Mouse (Mus musculus) T-helper 17 cell (primary cell): ENCODE measurements around the gene Tab1.

Experiments used
- in situ Hi-C, 2 experiments: fragments of 300-600 bp; cut with MboI, MseI; formaldehyde crosslinking; loops; 1 replicate in 1 of 2; 2 replicates in 1 of 2; pipeline ENCODE4 v1.15.1; 2025; ENCODE audit warnings: high pct_unique_total_duplicates in 2 of 2

Tab1 gene

DNA sequence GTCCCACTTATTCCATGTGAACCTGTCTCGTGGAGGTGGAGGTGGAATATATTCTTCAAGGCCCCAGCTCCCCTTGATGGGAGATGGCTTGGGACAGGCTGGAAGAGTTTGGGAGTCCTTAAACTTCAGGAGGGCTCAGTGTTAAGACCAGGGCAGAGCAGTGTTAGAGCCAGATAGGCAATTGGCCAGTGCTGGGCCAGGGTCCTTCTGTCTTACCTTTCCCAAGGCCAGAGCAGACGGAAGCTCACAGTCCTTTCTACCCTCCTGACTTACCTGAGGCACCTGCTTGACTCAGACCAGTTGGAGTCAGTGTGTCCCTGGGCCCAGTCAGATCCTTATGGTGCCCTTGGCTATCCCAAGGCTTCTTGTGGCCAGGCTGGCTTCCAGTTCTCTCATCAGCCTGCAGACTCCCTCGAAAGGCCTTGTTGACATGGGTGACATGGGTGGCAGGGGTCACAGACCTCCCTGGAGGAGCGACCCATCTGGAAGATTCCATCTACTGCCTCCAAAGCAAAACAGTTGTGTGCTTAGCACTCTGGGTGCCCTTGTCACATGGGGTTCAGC, 29.6 kb downstream of the Tab1 start:
- in situ Hi-C loops, result no loop called here

DNA sequence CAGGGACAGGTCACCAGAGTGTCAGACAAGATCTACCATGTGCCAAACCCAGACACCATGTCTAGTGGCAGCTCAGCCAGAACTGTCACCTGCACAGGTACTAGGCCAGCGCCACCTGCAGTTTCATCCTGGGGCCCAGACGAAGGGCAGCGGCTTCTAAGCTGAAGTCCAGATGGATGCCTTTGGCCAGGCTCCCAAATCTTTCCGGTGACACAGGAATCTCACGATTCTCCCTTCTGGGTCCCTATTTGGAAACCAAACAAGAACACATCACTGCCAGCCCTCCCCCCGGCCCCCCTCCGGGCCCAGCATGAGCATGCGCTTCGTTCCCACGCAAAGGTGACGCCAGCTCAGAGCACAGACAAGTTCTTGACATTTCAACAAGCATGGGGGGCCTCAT, 30.3 kb downstream of the Tab1 start:
- in situ Hi-C loops, result no loop called here

DNA sequence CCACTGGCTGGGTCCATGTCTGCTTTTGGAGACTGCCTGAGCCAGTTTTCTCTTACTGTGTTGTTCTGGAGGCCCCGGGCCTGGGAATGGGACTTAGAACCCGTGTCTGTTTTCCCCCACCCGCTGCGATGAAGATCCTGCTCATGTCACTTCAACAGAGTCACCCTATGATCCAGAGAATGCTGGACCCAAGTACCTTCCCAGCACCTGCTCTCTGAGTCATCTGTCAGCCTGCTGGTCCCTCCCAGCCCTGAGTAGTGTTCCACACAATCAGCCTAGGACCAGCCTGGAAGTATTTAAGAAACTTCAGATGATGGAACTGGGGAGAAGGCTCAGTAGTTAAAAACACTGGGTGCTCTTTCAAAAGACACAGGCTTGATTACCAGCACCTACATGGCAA, 30.8 kb downstream of the Tab1 start:
- in situ Hi-C loops, result no loop called here

DNA sequence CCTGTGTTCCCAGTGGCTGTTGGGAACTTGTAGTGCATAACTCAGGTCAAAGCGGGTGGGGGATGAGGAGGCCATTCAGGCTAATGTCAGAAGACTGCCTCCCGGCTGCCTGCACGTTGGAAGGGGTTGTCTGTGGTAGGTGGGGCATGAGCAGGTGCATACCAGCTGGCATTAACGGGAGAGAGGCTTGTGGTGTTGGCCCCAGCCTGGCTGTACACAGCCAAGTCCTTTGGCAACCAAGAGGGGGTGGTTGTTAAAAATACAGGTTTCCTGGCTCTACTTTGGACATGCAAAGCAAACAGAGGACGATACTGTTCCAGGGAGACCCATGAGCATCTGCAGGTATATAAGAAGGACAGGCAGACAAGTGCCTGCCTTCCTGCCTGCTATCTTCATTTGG, 32.5 kb downstream of the Tab1 start:
- in situ Hi-C loops, result no loop called here

DNA sequence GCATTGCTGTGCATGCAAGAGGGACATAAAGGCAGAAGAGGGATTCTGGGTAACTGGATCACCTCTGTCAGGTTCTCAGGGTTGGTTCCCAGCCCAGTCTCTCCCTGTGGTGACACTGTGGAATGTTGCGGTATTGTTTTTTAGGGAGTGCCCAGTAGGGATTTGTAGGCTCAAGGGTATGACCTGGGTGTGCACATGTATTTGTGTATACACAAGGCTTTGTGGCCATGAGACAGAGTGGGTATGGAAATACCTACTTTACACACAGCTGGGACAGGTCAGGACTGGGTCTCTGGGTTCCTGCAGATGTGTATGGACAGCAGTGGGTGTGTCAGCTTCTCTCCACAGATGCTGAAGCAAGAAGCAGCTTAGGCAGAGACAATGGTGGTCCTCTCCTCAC, 36.6 kb downstream of the Tab1 start:
- in situ Hi-C loops, result no loop called here

DNA sequence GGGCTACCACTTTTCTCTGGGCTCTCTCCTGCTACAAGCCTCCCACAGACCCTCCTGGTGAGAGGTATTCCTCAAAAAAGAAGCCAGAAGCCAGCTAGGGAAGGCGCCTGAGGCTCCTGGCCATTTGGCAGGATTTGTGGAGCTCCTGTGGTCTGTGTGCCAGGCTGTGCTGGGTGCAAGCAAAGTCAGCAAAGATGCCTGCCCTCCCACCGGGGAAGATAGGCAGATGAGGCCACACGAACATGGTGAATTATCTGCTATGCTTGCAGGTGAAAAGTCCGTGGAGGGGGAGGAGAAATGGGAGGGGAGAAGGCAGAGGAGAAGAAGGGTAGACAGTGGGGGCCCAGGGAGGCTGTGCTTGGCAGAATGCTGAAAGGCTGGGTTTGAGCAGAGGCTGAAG, 37.4 kb downstream of the Tab1 start:
- in situ Hi-C loops, result no loop called here

DNA sequence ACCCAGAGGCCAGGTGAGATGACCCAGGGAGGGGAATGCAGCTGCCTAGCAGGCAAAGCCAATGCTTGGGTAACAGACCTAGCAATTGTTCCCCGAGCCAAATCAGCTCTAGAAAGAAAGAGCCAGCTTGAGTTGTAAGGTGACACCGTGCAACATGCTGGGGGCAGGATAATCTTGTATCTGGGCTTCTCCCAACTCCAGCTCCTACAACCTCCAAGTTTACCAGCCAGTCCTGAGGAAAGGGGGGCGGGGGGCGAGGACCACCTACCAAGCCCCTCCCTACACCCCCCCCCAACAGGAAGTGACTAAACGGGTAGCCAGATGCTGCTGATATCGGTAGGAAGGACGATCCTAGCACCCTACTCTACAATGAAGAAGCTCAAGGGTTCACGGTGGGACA, 38.4 kb downstream of the Tab1 start:
- in situ Hi-C loops, result no loop called here

DNA sequence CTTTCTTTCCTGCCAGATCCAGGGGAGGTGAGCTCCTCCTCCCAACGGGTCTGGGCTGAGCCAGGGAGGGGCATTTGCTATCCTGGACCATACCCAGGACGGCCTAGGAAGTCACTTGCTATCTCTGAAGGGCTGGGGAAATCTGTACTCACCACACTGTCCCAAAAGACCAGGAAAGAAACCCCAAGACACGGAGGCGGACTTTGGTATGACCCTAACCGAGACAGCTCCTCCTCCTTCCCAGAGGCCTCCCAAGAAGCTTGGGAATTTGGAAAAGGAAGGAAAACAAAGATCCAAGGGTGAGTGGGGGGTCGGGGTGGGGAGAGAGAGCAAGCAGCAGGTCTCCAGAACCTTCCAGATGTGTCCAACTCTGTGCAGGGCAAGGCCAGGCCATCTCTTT, 38.9 kb downstream of the Tab1 start:
- in situ Hi-C loops, result no loop called here

DNA sequence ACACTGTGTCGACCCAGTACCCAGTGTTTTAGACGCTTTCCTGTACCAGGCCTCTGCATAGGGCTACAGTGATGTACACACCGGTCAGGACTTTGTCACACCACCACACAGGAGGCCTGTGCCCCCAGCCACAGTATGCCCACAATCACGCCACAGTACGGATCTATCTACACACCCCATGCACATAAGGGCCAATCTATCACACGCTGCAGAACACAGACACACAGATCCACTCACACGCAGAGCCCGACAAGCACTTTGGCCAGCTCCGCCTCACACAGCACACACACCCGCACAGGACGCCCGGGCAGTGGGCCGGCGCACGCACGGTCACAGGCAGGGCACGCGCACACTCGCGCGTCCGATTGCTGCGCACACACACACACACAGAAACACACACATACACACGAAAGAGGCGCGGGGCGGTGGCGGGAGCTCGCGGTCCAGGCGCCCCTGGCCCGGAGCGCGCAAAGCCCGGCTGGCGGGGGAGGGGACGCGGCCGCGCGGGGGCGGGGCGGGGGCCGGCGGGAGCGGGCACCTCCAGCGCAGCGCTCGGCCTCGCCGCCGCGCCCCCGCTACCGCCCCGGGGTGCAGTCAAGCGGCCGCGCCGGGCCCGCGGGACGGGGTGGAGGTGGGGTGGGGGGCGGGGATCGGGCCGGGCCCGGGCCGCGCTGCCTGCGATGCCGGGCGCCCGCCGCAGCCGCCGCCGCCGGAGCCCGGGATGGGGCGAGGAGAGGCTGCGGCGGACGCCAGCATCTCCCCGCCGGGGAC, 40.3 kb downstream of the Tab1 start, which contains the start of gene Mgat3:
Mgat3 (plus strand) TSS at position 721 of the 771 bp plus-strand sequence.
- in situ Hi-C loops, result no loop called here

DNA sequence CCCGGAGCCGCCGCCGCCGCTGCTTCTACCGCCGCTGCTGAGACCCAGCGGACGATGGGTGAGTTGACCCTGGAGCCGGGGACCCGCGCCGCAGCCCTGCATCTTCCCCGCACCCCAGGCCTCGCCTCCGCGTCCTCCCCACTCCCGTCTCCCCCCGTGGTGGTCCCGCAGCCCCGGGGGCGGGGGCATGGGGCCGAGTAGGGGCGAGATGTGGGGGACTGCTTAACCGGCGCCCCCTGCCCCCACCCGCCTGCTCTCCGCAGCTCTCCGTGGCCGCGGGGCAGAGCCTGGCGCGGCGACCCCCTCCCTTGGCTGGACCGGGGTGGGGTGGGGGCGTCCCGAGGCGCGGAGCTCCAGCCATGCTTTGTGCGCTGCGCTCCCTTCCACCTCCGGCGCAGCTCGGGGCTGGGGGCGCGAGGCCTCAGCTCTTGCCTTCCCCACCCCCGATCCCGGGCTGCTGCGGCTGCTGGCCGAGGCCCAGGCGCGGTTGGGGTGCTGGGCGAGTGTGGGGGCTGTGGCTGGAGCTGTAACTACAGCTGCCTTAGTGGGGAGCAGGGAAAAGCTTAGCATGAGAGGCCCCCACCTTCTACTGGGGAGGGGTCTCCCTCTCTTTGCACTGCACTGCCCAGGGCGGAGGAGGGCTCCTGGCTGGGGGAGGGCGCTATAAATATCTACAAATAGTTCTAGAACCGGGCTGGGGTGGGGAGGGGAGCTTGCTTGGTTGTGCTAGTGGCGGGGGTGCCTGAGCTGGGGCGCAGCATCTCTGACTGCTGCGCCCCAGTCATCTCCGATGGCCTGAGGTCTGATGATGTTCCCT, 41.1 kb downstream of the Tab1 start:
- in situ Hi-C loops, result no loop called here

DNA sequence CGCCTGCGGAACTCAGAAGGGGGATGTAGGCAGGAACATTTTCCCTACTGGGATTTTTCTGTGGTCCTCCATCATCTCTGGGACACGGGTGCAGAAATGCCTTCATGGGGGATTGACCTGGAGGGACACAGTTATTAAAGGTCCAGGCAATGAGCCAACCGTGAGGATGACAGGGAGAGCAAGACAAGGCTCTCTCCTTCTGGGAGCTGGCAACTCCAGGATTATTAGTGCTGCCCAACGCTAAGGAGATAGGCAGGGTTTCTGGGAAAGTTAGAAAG, 41.6 kb downstream of the Tab1 start:
- in situ Hi-C loops, result no loop called here

DNA sequence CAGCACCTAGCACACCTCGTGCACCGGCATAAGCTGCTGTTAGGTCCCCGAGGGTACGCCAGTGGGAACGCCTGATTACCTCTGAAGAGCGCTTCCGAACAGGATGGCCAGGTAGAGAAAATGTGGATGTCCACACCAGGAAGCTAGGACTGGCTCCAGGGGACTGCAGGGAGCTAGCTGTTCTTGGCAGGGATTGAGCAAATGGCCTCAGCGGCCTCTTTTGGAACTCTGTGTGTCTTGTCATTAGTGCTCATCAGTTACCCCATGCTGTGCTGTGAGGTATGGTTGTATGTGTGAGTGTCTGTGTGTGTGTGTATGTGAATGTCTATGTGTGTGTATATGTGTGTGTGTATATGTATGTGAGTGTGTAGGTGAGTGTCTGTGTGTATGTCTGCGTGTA, 42.4 kb downstream of the Tab1 start:
- in situ Hi-C loops, result no loop called here

DNA sequence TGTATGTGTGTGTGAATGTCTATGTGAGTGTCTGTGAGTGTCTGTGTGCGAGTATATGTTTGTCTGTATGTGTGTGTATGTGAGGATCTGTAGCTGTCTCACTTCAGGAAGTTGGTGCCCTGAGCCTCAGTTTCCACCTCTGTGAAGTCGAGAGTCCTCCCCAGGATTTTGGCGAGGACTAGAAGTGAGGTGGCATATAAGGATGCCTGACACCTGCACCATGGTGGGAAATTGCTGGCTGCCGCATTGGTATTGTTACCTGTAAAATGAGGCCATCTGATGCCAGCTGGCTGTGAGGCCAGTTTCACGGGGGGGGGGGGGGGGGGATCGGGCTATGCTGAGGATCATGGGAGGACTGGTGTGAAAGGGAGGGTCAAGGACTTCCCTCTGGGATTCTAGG, 42.8 kb downstream of the Tab1 start:
- in situ Hi-C loops, result no loop called here

DNA sequence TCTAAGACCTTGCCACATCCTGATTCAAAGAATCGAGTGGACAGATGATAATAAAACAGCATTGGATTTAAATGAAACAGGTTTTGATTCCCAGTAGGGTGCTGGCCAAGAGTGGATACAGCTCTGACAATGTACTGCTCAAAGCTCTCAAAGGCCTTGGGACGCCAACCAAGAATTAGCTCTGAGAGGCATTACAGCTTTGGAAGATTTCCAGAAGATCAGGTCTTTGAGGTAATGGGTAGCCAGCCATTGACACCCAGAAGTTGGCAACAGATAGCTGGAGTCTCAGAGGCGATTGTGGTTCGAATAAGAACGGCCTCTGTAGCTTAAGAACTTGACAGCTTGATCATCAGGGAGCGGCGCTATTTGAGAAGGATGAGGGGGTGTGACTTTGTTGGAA, 48.6 kb downstream of the Tab1 start:
- in situ Hi-C loops, result no loop called here

DNA sequence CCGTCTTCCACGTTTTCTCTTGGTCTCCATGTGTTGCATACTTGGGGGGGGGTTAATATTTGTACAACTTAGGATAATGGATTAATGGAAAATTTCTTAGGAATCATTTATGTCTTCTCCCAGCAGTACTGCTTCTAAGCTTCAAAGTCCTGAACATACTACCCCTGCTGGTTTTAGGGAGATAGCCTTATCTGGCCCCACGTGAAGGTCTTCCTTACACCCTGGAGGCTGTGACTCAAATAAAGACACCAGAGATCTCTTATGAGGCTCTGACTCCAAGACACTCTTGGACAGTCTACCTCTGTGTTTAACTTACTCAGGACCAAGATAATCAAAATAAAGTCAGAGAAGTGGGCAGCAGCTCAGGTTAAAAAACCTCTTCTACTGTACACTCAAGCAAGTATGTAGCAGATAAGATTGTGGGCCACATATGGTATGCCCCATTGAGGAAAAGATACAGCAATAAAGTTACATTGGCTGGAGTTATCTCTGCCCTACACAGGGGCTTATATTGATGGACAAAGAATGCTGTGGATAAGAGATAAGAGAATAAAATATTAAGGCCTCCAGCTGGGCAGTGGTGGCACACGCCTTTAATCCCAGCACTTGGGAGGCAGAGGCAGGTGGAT, 49.3 kb downstream of the Tab1 start:
- in situ Hi-C loops, result no loop called here

DNA sequence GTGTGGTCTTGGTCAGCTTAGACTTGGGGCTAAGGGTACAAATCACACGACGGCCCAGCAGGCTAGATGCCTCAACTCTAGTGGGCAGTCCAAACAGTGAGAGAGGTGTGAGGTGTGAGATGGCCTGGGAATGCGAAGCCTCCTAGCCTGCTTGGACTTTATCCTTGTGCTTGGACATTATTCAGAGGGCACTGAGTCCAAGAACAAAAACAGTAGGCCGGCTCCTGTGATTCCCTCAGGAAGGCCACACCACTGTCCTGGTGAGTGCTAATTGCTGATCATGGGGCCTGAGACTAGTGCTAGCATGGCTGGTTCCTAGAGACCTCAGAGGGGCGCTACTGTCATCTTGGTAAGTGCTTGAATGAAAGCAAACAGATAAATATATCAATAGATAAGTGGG, 56.0 kb downstream of the Tab1 start:
- in situ Hi-C loops, result no loop called here

DNA sequence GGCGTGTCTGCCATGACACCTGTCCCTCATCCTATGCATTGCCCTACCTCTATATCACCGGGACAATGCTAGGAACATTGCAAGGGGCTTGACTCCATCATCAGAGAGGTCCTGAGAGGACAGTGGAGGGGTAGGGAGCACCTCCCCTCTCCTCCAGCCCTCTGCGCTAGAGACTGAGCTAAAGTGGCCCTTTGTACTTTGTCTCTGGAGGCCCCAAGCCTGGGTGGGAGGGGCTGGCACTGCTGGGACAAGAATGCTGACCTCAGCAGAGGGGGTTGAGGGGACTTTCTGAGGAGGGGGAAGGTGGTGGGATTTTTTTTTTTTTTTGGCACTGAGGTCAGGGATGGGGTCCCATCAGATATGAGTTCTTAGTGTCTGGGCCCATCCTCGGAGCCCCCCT, 57.1 kb downstream of the Tab1 start:
- in situ Hi-C loops, result no loop called here

DNA sequence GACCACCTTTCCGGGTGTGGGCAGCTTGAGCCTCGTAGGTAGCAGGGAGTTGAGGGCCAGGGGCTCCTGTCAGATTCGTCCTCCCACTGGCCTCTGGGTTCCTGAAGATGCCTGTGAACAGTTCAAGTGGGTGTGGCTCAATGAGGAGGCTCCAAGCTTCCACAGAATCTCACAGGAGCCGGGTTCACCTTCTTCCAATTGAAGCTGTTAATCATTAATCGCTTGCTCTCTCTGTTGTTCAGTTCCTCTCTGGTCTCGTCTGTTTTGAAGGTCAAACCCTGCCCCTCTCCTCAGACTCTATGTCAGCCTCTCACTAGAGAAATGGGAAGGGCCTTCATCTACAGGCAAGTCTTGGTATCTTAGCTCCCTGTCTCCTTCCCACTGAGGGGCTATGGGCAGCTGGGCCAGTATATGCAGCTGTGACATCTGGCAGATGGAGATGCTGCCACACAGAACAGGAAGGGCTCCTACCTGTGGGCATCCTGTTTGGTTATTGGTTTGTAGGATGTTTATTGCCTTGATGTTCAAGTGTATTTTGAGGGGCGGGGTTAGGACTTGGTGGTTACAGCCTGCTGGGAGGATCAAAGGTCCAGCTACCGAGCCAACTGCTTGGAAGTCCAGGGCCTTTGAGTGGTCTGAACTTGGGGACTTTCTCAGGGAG, 58.8 kb downstream of the Tab1 start:
- in situ Hi-C loops, result no loop called here

DNA sequence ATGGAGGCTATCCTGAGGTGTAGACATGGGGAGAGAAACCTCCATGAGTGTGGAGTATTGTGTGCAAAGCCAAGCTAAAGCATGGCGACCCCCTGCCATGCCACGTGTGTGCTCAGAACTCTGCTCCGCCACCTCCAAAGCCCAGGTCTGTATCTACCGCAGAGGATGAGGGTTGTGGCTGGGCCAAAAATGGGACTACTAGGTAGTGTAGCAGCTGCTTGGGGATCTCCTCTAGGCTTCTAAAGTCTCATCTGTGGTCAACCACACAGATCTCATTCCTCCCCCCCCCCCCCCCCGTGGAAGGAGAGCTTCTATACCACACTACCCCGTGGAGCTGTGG, 59.3 kb downstream of the Tab1 start:
- in situ Hi-C loops, result no loop called here

DNA sequence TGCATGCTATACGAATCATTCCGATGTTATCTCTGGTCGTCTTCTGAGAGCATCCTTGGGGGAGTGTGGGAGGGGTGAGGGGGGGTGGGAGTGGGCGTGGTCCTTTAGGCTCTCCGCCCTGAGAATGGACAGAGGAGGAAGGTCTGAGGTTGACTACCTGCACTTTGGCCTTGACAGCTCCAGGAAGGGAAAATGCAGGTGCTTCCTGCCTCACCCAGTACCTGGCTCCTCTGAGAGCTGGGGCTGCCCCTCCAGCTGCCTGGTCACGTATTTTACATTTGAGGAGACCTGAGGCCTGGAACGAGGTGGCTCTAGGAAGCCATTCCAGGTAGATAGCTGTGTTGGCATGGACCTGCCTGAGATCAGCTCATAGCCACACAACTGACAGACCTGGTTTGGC, 59.9 kb downstream of the Tab1 start:
- in situ Hi-C loops, result no loop called here

DNA sequence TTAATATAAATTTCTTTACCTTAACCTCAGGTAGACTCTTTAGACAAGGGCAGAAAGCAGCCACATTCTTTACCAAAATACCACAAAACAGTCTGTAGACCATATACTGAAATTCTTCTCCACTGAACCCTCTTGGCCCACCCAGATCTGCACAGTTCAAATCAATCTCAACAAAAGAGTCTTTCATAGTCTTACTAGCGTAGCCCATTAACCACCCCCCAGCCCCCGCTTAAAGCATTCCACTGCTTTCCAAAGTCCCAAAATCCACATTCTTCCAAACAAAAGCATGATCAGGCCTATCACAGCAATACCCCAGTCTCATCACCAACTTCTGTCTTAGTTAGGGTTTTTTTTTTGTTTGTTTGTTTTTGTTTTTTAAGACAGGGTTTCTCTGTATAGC, 66.6 kb downstream of the Tab1 start:
- in situ Hi-C loops, result no loop called here

DNA sequence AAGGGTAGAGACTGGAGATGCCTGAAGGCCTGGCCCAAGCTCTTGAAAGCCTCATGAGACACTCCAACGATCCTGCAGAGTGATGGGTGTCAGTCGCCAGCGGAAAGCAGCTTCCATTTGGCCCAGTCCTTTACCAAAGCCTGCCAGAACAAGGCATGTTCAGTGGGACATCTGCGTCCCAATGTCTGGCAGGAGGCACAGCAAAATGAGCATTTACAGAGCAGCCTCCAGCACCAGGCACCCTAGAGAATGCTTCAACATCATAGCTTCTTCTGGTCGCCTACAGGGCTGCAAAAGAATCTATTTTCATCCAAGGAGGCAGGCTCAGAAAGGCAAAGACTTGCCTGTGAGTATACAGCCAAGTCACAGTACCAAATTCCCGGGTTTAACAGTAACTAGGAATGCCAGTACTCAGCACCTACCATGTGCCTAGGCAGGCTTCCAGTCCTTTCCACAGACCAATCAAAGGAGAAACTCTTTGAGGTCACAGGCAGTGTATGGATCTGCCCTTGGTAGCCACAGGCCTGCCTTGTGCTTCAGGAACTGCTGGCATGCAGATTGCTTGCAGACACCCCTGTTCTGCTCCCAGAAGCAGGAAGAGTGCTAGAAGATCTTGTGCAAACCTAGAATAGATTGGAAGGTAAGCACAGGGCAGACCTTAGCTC, 69.3 kb downstream of the Tab1 start:
- in situ Hi-C loops, result loop anchor here in 1 of 2 experiments (10.0 kb wide), 1 partner anchor 333 kb away; no protein-coding TSS in a partner anchor
